Mouse (Mus musculus): ENCODE results near the gene Spopl. TPM values are rescaled to one million over a fixed set of nuclear protein-coding genes. Genes with fewer than 3 reads are reported as not detected.

Gene Spopl
- polyA plus RNA-seq (2017; shearing (Covaris generic)) = 8.7 TPM

GRCm38 (mm10) chr2:23571302-23572156 is at the start of gene Spopl:
TSS of gene Spopl (minus strand) at chr2:23572106.

